Mouse (Mus musculus) C2C12 (cell line): Measurements from ENCODE around the gene Gcn1l1. TPM values are rescaled to one million over a fixed set of nuclear protein-coding genes. Genes with fewer than 3 reads are reported as not detected.

Experiments used
- H3K27me3 ChIP-seq: one replicate; pipeline ENCODE4 v1.6.1; 2011; ENCODE audit not compliant: control insufficient read depth, insufficient read depth, insufficient read length
- H3K36me3 ChIP-seq: one replicate; pipeline ENCODE4 v1.6.1; 2011; ENCODE audit not compliant: control insufficient read depth, insufficient read depth
- H3K4me3 ChIP-seq: one replicate; pipeline ENCODE4 v1.5.1; 2011; ENCODE audit warnings: mild to moderate bottlenecking, control low read depth; ENCODE audit not compliant: poor library complexity, insufficient read depth, severe bottlenecking
- H3K79me2 ChIP-seq: one replicate; pipeline ENCODE4 v1.6.1; 2011; ENCODE audit not compliant: control insufficient read depth, insufficient read depth
- H3K79me3 ChIP-seq: one replicate; pipeline ENCODE4 v1.6.1; 2011; ENCODE audit warnings: low read depth, control low read depth
- H3ac ChIP-seq: one replicate; pipeline ENCODE3; 2011; ENCODE audit warnings: low read depth; ENCODE audit not compliant: control insufficient read depth, insufficient read length
- CEBPB ChIP-seq: IDR thresholded peaks from one replicate; pipeline ENCODE4 v1.6.1; 2011; ENCODE audit warnings: low read depth, mild to moderate bottlenecking, control low read depth, moderate library complexity
- CTCF ChIP-seq: IDR thresholded peaks from one replicate; pipeline ENCODE4 v1.5.1; 2011; ENCODE audit not compliant: control insufficient read depth, insufficient read depth, insufficient read length
- FOSL1 ChIP-seq: IDR thresholded peaks from one replicate; pipeline ENCODE4 v1.8.0; 2011; ENCODE audit warnings: mild to moderate bottlenecking, low read length; ENCODE audit not compliant: poor library complexity, insufficient read depth, severe bottlenecking
- MAX ChIP-seq: IDR thresholded peaks from one replicate; pipeline ENCODE4 v1.6.1; 2011; ENCODE audit warnings: mild to moderate bottlenecking, control low read depth
- MYOD1 ChIP-seq: IDR thresholded peaks from one replicate; pipeline ENCODE4 v1.6.1; 2011; ENCODE audit warnings: low read depth; ENCODE audit not compliant: control insufficient read depth, insufficient read length
- MYOG ChIP-seq: IDR thresholded peaks from one replicate; pipeline ENCODE4 v1.6.1; 2011; ENCODE audit not compliant: control insufficient read depth, insufficient read length; ENCODE audit errors: extremely low read depth
- USF1 ChIP-seq: IDR thresholded peaks from one replicate; pipeline ENCODE4 v1.6.1; 2011; ENCODE audit warnings: low read depth, mild to moderate bottlenecking, control low read depth, moderate library complexity
- polyA plus RNA-seq: library from polyadenylated mRNA; unstranded; fragments of >200 nt; fragmentation: generic; extraction: Trizol; gene quantifications from one replicate; pipeline ENCODE4 v1.2.1, GENCODE M21; 2012; ENCODE audit warnings: missing spikeins

The Gcn1l1 gene
- polyA plus RNA-seq, 1 experiment: 46.2 TPM

DNA sequence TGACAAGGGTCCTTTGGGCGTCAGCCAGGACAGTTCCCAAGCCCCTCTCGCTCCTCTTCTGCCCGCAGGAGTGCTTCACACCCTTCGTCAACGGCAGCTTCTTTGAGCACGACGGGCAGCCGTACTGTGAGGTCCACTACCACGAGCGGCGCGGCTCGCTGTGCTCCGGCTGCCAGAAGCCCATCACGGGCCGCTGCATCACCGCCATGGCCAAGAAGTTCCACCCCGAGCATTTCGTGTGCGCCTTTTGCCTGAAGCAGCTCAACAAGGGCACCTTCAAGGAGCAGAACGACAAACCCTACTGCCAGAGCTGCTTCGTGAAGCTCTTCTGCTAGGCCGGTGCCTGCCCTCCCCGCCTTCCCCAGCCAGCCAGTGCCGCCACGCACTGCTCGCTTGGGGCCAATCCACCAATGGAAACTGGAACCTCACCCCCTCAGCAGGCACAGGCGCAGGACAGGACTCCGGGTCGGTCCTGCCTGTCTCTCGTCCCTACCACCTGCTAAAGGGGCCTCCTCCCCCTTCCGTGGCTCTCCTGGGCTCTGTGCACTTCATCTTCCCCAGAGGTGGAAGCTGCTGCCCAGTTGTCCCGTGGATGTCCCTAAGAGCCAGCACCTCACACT is 11.1 kb upstream of the Gcn1l1 start:
- no peak for TF ChIP-seq CTCF
- no peak for TF ChIP-seq USF1
- TF ChIP-seq MYOG: no peak
- TF ChIP-seq FOSL1: no peak
- TF ChIP-seq MAX: no peak
- TF ChIP-seq MYOD1: no peak
- TF ChIP-seq CEBPB: no peak
- Histone ChIP-seq H3K27me3 (no peaks in the 10 kb centered on the region), H3K79me2 (no peaks in the 10 kb centered on the region), H3K4me3 (no peak overlapping the region), H3K79me3 (no peaks in the 10 kb centered on the region), H3ac (no peak overlapping the region), H3K36me3 (peaks cover 18% of the 10 kb centered on the region)

- Histone ChIP-seq H3K79me3 (peaks cover under 1% of the 10 kb centered on the region), H3K27me3 (no peaks in the 10 kb centered on the region), H3ac (no peak overlapping the region), H3K36me3 (peaks cover 11% of the 10 kb centered on the region), H3K79me2 (peaks cover 5% of the 10 kb centered on the region), H3K4me3 (no peak overlapping the region)
- TF ChIP-seq MYOG (no peak), CTCF (no peak), FOSL1 (no peak), MYOD1 (no peak), USF1 (no peak), CEBPB (no peak), MAX (no peak)
Observed at GRCm38 (mm10) chr5:115554536-115555291, 10.3 kb upstream of the Gcn1l1 start.

DNA sequence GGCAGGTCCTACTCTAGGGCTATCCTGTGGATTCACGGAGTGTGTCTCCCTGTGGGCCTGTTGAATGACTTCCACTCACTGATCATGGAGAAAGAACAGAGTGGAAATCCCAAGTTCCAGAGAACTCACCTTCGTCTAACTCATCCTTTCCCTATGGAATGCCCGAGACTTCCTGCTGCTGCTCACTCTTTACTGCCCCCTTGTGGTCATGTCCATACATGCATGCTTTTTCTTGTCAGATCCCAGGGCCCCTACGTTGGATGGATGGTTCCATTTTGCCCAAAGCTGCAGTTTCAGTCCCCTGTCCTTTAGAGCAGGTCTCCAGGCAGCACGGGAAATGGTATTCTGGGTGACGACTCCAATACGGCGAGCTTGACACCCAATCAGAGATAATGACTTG is 8.8 kb upstream of the Gcn1l1 start:
- Histone ChIP-seq H3K36me3 (peaks cover 20% of the 10 kb centered on the region), H3K4me3 (no peak overlapping the region), H3K79me3 (peaks cover 16% of the 10 kb centered on the region), H3K79me2 (peaks cover 20% of the 10 kb centered on the region), H3K27me3 (no peaks in the 10 kb centered on the region), H3ac (no peak overlapping the region)
- TF ChIP-seq CTCF: peak; percentile 57
- no peak for TF ChIP-seq MAX
- TF ChIP-seq MYOG: no peak
- TF ChIP-seq CEBPB: no peak

- Histone ChIP-seq H3ac (no peak overlapping the region), H3K4me3 (no peak overlapping the region), H3K79me2 (peaks cover 40% of the 10 kb centered on the region), H3K27me3 (no peaks in the 10 kb centered on the region), H3K36me3 (peaks cover 40% of the 10 kb centered on the region), H3K79me3 (peaks cover 34% of the 10 kb centered on the region)
- TF ChIP-seq MAX (no peak), MYOG (no peak), CTCF (no peak), CEBPB (no peak), USF1 (no peak), FOSL1 (no peak), MYOD1 (no peak)
Observed at GRCm38 (mm10) chr5:115558182-115558794, 6.8 kb upstream of the Gcn1l1 start.

GRCm38 (mm10) chr5:115559237-115560101 is 5.6 kb upstream of the Gcn1l1 start, which contains the start of gene Rplp0:
TSS of gene Rplp0 (plus strand) at chr5:115559467.
- H3ac ChIP-seq: peak within 1 kb of the TSS; percentile 84
- H3K36me3 ChIP-seq: peaks cover 46% of the 10 kb centered on the region
- H3K27me3 ChIP-seq: no peaks in the 10 kb centered on the region
- H3K4me3 ChIP-seq: peak within 1 kb of the TSS; percentile 76
- peaks cover 49% of the 10 kb centered on the region for H3K79me2 ChIP-seq
- peaks cover 38% of the 10 kb centered on the region for H3K79me3 ChIP-seq
- no peak for TF ChIP-seq CEBPB
- peak; percentile 92 for TF ChIP-seq MAX
- peak; percentile 97 for TF ChIP-seq CTCF
